Mouse (Mus musculus): Measurements from ENCODE around the gene Gm47959. TPM values are rescaled to one million over a fixed set of nuclear protein-coding genes. Genes with fewer than 3 reads are reported as not detected.
"Not testable (repeated sequence)": the region's sequence is repeated elsewhere in the genome, so short reads cannot be mapped to it uniquely, and the experiment has no call there.

Gm47959 gene
- total RNA-seq (2017) = not detected in 3 replicates

DNA sequence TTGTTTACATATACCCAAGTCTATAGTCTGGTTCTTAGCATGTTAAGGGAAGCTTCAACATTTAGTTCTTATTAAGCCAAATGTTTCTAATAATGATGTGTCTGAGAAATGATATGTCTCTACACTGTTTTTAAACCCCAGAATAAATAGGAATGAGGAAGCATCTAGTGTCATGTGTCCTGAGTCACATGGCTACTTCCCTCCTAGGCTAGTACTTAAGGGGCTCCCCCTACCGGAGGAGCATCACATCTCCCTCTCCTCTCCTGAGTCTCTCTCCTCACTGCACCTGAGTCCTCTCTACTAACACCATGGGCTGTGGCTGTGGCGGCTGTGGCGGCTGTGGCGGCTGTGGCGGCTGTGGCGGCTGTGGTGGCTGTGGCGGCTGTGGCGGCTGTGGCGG, at the start of gene Gm47959:
Gm47959 (plus strand) TSS at position 243 of the 400 bp plus-strand sequence.
- not testable (repeated sequence) for ATAC-seq (replicated peaks; ENCODE audit: insufficient number of reproducible peaks, low FRiP score, low TSS enrichment, poor library complexity, severe bottlenecking)

DNA sequence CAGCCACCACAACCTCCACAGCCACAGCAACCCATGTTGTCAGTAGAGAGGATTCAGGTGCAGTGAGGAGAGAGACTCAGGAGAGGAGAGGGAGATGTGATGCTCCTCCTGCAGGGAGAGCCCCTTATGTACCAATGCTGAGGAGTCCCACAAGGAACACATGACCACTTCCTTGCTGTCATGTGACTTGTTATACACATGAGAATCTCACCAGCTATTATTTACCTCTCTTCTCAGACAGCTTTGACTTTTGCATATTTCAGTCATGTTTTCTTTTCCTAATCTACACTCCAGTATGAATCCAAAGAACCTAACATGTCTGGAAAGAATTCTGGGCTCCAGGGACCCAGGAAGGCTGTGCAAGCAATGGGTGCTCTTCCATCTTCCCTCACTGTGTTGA, 44.4 kb upstream of the Gm47959 start, which contains the start of gene Gm7544:
Gm7544 (minus strand) TSS at position 101 of the 400 bp plus-strand sequence.
- not testable (repeated sequence) for ATAC-seq (replicated peaks; ENCODE audit: insufficient number of reproducible peaks, low FRiP score, low TSS enrichment, poor library complexity, severe bottlenecking)

DNA sequence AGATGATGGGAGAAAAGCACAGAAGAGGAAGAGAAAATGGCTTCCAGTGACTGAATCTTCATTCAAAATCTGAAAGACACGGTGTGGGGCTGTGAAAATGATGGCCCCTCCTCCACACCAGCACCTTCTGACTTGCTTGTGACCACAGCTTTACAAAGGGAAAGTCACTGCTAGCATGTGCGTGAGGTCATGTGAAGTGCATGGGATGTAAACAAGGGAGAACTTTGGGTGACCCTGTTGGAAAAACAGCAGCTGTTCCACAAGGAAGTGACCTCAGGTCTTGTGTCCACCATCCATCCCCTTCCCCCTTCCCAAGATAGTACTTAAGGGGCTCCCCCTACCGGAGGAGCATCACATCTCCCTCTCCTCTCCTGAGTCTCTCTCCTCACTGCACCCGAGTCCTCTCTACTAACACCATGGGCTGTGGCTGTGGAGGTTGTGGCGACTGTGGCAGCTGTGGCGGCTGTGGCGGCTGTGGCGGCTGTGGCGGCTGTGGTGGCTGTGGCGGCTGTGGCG, 40.4 kb upstream of the Gm47959 start, which contains the start of gene Gm47955:
Gm47955 (plus strand) TSS at position 417 of the 516 bp plus-strand sequence.
- no peak for ATAC-seq (replicated peaks; ENCODE audit: insufficient number of reproducible peaks, low FRiP score, low TSS enrichment, poor library complexity, severe bottlenecking)

DNA sequence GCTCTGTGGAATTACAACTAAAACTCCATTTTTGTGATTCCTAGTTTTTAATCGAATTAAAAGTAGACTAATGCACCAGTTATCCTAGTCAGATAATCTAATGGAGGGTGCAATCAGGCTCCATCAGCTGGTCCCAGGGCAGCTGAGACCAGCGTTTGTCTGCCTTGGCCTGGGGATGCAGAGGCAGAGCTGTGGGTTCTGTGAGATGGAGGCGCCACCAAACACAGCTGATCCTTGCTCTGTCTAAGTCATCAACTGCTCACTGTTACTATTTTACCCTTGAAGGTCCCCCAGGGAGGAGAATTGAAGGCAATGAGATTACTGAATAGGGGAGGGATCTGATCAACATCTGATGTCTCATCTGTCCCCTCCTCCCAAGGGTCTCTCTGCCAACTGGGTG, 33.9 kb upstream of the Gm47959 start:
- no peak for ATAC-seq (replicated peaks; ENCODE audit: insufficient number of reproducible peaks, low FRiP score, low TSS enrichment, poor library complexity, severe bottlenecking)

DNA sequence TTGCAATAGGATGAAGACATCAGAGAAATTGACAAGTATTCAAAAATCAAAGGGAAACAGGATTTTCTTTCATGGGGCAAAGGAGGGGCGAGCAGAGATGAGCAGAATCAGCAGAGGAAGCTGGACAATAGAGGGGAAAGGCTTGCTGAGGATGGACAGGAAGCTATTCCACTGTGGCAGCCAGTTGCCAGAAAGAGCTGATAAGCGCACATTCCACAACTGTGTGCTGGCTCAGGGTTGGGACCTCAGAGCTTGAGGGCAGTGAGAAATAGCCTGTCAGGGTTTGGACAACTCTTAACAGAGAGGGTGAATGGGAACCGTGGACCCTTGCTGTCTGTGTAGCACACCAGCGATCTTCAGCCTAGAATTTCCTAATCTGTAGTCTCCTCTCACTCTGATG, 28.3 kb upstream of the Gm47959 start:
- ATAC-seq (replicated peaks; ENCODE audit: insufficient number of reproducible peaks, low FRiP score, low TSS enrichment, poor library complexity, severe bottlenecking) = no peak

DNA sequence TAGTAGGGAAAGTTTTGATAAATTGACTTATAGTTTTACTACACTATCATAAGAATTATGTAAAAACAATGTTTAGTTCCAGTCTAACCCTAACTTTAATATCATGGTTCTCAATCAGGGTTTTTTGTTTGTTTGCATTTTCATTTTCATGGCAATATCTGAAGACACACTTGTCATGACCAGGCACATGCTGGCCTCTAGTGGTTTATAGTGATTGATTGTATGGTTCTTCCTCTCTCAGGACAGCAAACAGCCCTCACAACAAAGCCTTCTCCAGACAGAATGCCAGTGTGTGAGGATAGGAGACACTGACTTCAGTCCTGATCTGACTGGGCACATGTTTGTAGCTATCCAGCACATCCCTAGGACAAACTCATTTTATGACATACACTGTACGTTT, 27.1 kb upstream of the Gm47959 start:
- ATAC-seq (replicated peaks; ENCODE audit: insufficient number of reproducible peaks, low FRiP score, low TSS enrichment, poor library complexity, severe bottlenecking) = no peak

DNA sequence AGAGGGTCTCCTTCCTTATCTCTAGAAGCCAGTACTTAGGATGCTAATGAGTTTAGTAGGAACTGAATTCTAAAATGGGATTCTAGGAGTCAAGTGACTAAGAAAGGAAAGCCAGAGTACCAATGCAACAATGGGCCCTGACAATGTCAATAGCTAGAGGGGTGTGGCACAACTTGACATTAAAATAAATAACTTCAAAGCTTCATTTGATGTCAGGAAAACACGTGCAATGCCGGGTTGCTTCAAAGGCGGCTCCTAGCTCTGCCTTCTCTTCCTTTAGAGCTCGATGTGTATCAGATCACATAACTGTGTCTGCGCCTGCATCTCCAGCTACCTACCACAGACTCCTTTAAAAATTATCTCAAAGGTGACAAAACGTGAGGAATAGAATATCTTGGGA, 26.4 kb upstream of the Gm47959 start:
- no peak for ATAC-seq (replicated peaks; ENCODE audit: insufficient number of reproducible peaks, low FRiP score, low TSS enrichment, poor library complexity, severe bottlenecking)

DNA sequence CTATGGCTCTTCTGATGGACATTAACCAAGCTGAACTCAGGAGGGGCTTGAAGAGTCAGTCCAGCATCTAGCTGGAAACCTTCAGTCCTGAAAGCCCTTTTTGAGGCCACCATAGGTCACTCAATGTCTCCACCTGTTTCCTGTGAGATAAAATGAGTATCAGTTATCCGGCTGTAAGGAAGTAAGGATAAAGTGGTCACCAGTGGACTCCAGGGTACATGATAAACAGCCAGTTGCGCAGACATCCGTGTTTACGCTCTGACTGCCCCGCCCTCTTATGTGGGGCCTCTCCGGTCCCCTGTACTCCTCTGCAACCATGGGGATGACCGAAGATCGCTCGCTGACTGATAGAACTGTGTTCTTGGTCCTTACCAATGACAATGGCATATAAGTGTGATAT, 26.0 kb upstream of the Gm47959 start:
- ATAC-seq (replicated peaks; ENCODE audit: insufficient number of reproducible peaks, low FRiP score, low TSS enrichment, poor library complexity, severe bottlenecking) = no peak

DNA sequence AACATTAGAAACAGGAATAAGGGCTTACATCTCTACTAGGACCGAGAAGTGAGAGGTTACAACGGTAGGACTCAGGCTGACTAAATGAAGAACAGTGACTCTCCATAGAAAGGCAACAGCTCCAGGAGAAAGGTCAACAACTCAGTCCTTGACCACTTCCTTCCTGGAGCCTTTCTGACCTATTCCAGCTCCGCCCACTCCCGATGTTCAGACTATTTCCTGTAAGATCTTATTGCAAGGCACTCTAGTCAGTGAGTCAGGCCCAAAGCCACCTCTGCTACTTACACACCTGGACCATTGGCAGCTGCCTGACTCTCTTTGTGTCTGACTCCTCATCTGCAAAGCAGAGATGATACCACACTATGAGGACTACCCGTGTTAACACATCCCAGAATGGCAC, 24.6 kb upstream of the Gm47959 start:
- no peak for ATAC-seq (replicated peaks; ENCODE audit: insufficient number of reproducible peaks, low FRiP score, low TSS enrichment, poor library complexity, severe bottlenecking)

DNA sequence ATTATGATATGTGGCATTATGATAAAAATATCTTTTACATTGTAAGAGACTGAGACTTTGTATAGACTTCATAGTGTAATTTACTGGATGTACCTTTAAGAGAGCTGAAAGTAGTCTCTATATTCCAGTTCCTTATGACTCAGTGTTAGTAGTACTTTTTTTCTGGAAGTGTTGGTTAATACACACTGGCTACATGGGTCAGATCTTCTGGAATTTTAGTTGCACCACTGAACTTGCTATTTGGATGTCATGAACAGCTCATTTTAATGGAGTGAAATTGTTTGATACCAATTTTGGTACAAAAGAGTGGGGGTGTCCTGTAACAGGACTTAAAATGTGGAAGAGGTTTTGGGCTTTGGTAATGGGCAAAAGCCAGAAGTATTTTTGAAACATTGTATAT, 22.5 kb upstream of the Gm47959 start:
- no peak for ATAC-seq (replicated peaks; ENCODE audit: insufficient number of reproducible peaks, low FRiP score, low TSS enrichment, poor library complexity, severe bottlenecking)

DNA sequence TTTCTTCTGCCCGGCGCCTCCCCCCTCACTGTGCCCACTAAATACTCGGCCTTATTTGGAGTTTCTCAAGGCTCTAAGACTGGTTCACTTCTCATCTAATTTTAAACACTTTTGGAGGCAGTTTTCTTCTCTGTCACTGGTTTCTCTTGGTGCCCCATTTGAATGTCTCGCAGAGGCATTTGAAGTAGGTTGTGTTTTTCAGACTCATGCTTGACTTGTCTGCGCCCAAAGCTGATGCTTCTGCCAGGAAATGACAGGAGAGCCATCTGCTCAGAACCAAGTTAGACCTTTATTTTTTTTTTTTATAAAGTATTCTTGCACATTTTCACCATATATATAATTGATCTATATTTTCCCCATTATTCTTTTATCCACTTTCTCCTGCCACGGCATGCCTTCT, 13.6 kb upstream of the Gm47959 start:
- no peak for ATAC-seq (replicated peaks; ENCODE audit: insufficient number of reproducible peaks, low FRiP score, low TSS enrichment, poor library complexity, severe bottlenecking)

DNA sequence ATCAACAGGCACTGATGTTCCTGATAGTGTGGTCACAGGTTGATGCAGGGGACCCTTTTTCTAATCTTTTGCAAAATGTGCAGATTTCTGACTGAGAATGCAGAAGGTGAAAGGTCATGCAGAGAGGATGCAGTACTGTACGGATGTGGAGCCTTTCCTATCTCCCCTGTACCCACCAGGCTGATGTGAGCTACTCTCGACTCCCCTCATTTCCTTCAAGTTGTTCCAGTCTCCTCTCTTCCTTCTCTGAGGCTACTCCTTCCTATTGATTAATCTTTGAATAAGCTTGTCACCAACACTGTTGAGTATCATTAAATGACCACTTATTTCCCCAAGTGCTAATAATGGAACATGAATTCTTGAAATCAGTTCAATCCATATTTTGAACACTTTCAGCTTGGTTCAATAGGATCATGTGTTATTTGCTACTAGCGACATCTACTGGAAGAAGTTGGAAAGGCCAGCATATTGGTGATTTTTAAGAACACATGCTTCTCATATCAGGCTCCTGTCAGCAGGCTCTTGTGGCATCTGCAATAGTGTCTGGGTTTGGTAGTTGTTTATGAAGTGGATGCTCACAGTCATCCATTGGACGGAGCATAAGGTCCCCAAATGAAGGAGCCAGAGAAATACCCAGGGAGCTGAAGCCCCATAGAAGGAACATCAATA, 12.7 kb upstream of the Gm47959 start:
- no peak for ATAC-seq (replicated peaks; ENCODE audit: insufficient number of reproducible peaks, low FRiP score, low TSS enrichment, poor library complexity, severe bottlenecking)

DNA sequence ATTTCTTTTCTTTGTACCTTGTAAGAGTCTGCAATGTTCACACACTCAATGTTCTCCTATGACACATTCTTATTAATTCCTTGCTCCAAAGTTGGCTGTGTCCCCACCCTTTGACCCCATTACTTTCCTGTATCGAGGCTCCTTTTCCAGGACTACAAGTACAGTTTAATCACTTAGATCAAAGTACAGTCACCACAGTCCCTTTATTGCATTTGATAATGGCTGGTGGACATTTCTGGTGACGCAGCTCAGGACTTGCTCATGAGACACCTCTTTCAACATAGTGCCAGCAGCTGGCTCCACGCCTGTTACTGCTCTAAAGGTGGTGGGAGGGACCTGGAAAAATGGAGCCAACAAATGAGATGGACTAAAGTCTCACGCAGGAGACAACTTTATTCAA, 9.3 kb upstream of the Gm47959 start:
- no peak for ATAC-seq (replicated peaks; ENCODE audit: insufficient number of reproducible peaks, low FRiP score, low TSS enrichment, poor library complexity, severe bottlenecking)

DNA sequence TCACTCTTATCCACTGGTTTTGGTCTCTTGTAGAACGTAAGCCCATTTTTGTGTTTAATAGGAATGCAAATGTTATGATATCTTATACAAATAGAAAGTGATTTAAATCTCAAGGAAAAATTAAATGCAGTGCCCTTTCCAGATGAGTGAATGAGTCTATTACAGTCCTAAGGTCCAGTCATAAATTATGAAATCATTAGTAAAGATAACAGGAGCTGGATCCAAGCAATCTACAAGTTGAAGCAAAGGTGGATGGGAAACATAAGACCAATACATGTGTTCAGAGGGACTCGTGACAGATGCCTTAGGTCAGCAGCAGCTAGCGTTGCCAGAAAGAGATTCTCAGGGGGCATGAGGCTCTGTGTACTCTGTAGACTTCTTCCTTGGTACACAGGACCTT, 8.8 kb upstream of the Gm47959 start:
- no peak for ATAC-seq (replicated peaks; ENCODE audit: insufficient number of reproducible peaks, low FRiP score, low TSS enrichment, poor library complexity, severe bottlenecking)

DNA sequence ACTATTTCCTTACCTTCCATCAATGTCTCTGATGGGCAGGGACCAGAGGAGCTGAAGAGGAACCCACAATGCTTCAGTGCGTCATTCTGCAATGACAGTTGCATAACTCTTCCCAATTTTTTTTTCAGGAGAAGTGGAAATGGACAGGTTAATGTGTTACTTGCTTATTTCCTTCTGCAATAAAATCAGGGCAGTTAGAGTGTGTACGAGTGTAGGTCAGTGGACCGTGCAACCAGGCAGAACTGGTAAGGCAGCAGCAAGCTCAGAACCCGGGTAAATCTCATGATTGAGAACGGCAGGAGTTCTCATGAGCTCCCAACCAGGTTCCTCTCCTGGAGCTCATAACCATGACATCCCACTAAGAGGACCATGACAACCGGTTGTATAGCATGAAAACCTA, 8.3 kb upstream of the Gm47959 start:
- no peak for ATAC-seq (replicated peaks; ENCODE audit: insufficient number of reproducible peaks, low FRiP score, low TSS enrichment, poor library complexity, severe bottlenecking)

DNA sequence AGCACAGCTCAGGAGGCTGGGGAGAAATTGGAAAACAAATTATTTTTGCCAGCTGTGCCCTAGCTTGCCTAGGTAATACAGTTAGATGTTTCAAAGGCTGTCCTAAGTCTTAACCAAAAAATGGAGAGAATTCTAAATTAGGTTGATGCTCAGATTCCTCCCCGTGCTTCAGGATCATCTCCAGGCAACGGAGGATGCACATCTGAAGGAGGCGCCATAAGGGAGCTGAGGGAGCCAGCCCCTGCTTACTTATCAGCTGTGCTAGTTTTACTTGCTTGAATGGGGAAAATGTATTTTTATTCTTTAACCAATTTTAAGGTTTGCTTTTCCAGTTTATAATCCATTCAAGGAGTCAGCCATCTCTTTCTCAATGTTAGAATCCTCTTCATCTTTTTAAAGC, 6.4 kb upstream of the Gm47959 start:
- ATAC-seq (replicated peaks; ENCODE audit: insufficient number of reproducible peaks, low FRiP score, low TSS enrichment, poor library complexity, severe bottlenecking) = no peak

DNA sequence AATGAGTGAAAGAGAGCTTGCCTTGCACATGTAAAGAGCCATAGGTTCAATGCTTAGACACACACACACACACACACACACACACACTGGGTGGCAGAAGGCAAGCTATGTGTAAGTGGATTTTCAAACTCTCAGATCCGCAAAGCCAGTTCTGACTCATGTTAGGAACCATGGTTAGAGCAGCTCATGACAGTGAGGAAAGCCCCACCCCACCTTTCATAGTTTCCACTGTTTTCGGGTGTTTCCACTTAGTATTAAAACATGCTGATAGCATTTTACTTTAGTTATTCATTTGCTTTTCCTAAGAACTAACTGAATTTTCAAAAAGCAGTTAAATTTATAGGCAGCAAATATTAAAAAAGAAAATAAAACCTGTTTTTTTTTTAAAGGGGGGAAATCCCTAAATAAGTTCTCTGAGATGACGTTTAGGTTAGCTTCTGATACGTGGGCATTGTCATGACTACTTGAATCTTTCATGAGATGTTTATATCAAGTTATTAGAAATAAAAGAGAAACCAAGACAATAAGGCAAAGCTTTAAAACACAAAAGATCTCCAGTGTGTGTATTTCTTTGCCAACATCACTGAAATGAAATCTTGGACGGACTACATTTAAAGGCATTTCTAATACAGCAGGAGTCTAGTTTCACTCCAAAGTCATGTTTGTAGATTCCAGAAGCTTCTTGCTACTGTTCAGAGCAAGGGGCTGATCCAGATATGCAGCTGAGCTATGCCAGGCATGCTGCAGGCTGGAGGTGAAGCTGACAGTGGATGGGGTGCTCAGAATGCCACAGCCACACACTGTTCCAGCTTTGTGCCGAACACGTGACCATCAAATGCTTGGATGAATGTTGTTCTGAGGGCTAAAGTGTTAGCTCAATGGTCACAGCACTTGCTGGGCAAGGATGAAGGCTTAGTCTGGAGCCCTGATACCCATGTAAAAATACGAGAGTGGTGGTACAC, 6.2 kb downstream of the Gm47959 start:
- no peak for ATAC-seq (replicated peaks; ENCODE audit: insufficient number of reproducible peaks, low FRiP score, low TSS enrichment, poor library complexity, severe bottlenecking)

DNA sequence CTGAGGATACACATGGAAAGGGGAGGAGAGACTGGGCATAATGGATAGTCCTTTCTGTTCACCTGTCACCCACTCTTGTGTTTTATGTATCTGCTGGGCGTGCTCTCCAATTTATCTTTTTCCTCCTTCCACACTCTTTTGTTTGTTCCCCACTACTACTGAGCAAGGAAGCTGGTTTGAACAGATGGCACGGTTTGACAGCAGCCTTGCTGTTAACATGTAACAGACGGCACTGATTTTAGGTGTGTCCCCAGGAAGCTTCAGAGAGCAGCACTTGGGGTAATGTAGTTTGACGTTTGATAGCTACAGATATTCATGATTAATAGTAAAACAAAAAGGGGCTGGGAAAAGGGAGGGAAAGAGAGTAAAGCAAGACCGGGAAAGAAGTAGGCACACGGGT, 7.1 kb downstream of the Gm47959 start:
- no peak for ATAC-seq (replicated peaks; ENCODE audit: insufficient number of reproducible peaks, low FRiP score, low TSS enrichment, poor library complexity, severe bottlenecking)

DNA sequence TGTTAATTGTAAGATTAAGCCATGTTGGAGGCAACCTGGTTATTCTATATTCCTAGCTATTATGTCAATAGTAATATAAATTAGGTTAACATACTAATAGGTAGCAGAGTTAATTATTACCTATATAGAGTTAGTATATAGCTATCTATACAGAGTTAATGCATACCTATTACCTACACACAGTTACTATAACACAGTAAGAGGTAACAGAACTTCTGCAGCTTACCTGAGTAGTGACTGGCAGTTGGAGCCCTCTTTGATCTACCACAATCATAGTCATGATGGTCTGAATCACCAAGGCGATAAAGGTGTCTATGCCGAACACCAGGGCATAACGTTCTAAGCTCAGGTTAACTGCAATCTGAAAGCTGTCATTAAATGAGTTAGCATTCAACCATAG, 14.1 kb downstream of the Gm47959 start:
- no peak for ATAC-seq (replicated peaks; ENCODE audit: insufficient number of reproducible peaks, low FRiP score, low TSS enrichment, poor library complexity, severe bottlenecking)
